Mouse (Mus musculus): ENCODE results near the gene Gm10260.

The Gm10260 gene

DNA sequence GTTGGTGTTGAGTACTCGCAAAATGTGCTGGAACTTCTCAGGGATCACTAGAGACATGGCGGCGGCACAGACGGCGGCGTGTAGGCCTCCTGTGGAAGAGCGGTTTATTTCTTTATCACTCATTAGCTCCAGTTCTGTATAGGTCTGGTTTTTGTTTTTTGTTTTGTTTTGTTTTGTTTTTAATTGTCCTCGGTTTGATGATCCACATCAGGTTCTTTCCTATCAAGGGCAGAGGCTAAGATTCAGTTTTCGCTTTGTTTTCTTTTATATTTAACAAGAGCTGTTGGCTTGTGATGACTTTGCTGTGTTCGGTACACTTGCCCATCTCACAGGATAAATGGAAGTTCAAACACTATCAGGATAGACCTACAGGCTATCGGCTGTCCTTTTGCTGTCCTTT is at the start of gene Gm10260:
Gene Gm10260 (minus strand): TSS at position 101 of the 400 bp plus-strand sequence.
- no peak for DNase-seq (ENCODE audit: low spot score)

- no peak for DNase-seq (ENCODE audit: low spot score)
Measured at GRCm38 (mm10) chr13:97809828-97810227, 49.4 kb upstream of the Gm10260 start.

DNA sequence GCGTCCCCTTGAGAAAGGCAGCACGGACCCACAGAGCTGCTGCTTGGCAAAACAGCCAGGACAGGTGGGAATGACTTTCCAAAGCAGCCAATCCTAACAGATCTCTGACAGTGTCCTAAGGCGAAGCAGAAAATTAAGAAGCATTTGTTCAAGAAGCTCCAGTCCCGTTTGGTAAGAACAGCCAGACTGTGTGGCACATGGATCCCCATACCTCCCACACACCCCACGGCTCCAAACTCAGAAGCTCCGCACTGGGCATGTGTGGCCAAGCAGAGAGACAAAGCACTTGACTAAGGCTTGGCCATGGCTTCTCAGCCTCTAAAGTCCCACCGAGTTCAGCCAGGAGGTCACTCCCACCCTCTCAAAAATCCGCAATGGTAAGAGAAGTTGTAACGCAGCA is 45.5 kb upstream of the Gm10260 start:
- DNase-seq (ENCODE audit: low spot score) = no peak

- DNase-seq (ENCODE audit: low spot score) = no peak
Measured at GRCm38 (mm10) chr13:97802386-97802785, 42.0 kb upstream of the Gm10260 start.

DNA sequence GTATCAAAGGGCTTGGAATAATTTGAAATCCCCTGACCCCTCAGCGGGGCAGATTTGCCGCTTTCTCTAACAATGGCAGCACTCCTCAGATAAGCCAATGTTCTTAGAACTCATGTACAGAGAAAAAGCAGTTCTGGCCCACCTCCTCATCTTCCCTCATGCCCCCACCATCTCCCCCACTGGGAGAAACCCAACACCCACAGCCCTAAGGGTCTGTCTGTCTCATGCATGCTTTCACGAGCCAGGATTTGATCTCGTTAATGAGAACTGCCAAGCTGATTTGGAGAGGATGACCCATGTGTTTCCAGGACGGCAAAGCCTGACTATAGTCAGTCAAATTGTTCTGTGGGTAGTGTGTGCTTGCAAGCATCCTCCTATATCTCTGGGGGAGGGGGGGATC is 37.0 kb upstream of the Gm10260 start:
- no peak for DNase-seq (ENCODE audit: low spot score)

DNA sequence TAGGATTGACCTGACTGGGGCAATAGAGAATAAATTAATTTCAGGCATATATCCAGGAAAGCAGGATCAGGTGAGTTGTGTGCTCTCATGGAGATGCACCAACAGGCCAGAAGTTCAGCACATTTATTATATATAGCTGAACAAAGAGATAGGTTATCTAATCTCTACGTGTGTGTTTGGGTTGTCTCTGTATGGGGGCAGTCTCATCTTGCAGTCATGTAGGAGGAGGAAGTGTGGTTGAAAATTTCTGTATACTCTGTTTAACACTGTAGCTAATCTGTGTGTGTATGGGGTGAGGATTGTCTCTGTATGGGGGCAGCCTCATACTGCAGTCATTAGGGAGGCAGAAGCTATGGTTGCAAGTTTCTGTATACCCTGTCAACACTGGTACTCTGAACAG is 34.3 kb upstream of the Gm10260 start:
- no peak for DNase-seq (ENCODE audit: low spot score)

DNA sequence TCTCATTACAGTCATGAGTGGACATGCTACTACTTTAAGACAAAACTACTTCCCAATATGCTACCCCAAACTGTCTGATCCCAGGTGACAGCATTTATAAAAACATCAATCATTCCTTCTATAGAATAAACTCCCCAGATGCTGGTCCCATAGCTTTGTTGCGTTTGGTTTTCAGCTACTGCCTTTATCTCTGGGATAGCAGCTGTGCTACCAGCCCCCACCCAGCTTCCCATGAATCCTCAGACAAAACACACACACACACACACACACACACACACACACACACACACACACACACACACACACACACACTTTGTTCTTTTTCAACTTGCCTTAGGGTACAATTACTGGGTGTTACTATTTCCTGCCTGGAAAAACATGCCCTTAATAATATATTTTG is 33.5 kb upstream of the Gm10260 start:
- no peak for DNase-seq (ENCODE audit: low spot score)

DNA sequence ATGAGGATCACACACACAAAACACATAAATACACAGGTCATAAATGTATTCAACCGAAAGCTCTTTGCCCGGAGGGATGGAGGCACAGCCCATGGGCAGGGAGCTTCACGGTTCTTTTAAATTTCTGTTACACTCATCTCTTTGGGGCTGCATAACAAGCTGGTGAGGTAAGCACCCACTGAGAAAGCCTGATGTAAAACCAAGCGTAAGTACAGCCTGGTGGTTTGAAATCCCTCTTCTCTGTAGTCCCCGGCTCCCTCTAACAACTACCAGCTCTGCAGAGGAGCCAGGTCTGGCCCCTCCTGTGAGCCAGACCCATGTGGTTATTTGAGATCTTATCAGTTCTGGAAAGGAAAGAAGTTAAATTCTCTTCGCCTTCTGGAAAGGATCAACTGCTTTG is 31.2 kb upstream of the Gm10260 start:
- no peak for DNase-seq (ENCODE audit: low spot score)

DNA sequence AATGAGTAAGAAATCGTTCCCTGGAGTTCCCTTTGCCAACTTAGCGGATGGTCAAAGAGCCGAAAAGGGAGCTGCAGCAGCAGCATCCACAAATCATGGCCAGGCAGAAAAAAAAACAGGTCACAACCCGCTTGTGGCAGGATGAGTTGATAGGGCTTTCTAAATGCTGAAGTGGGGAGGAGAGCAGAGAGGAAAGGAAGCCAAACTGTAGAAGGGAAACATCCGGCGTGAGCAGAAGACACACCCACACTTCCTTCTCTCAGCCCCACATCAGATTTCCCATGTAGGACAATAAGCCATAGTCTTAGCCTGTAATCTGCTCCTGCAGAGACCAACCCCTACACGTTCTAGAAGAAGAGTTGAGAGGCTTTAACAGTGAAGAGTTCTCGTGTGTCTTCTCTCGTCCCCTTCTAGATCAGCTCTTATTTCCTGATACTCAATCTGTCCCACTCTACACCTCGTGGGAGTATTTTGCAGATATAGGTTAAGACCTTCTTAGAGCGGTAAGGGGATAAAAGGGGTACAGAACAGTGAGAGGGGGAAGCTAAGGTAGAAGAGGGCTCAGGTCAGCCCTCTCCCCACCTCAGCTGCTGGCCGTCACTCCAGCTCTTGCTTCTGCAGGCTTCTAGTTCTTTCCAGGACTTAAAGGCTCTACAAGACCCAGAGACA is 29.5 kb upstream of the Gm10260 start:
- DNase-seq (ENCODE audit: low spot score) = no peak

- no peak for DNase-seq (ENCODE audit: low spot score)
Measured at GRCm38 (mm10) chr13:97785167-97785835, 24.9 kb upstream of the Gm10260 start.

DNA sequence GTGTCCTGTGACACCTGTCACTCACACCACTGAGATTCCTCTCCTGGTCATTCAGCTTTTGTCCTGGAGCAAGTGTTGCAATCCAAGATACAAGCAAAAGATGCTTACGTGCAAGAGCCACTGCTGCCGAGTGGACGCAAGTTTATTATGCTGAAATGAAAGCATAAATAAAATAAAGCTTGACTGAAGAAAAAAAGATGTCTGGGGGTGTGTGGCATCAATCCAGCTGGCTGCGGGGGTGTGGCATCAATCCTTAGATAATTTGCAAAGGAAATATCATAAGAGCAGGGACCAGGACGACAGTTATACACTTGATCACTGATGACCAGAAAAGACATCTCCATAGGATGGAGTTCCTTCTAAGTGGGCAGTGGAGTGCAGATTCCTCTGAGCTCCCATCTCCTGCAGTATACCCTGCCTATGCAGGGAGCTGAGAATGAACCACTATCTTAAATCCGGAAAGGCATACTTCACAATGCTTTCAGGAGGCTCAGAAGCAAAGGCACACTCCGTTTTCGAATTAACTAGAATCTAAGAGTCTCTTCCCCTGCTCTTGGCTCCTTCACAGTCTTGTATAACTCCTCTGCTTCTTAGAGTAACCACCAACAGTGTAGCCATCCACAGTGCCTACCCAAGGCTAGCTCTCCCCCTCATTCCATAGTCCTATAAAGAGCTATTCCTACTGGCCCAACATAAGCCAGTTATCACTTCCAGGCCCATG is 23.2 kb upstream of the Gm10260 start:
- no peak for DNase-seq (ENCODE audit: low spot score)

GRCm38 (mm10) chr13:97782063-97782462 is 21.6 kb upstream of the Gm10260 start:
- DNase-seq (ENCODE audit: low spot score) = no peak

DNA sequence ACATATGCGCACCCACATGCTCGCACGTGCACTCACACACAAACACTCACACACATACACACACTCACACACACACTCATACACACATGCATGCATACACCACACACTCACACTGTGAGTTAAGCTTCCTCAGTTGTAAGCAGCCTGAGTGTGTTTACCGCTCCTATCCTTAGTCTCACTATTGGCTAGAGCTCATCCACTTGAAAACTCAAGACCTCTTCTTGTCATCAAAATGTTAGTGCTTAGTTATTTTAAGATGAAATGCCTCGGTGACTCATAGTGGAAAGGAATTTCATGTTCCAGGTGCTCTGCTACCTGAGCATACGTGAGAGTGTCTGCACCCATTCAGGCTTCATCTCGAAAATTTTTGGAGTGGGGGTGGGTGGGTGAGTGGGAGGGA is 21.2 kb upstream of the Gm10260 start:
- no peak for DNase-seq (ENCODE audit: low spot score)

- DNase-seq (ENCODE audit: low spot score) = no peak
Measured at GRCm38 (mm10) chr13:97780556-97780955, 20.1 kb upstream of the Gm10260 start.

- no peak for DNase-seq (ENCODE audit: low spot score)
Measured at GRCm38 (mm10) chr13:97779657-97780445, 19.4 kb upstream of the Gm10260 start.

- DNase-seq (ENCODE audit: low spot score) = no peak
Measured at GRCm38 (mm10) chr13:97778698-97779194, 18.3 kb upstream of the Gm10260 start.

GRCm38 (mm10) chr13:97777667-97778066 is 17.2 kb upstream of the Gm10260 start:
- DNase-seq (ENCODE audit: low spot score) = no peak

DNA sequence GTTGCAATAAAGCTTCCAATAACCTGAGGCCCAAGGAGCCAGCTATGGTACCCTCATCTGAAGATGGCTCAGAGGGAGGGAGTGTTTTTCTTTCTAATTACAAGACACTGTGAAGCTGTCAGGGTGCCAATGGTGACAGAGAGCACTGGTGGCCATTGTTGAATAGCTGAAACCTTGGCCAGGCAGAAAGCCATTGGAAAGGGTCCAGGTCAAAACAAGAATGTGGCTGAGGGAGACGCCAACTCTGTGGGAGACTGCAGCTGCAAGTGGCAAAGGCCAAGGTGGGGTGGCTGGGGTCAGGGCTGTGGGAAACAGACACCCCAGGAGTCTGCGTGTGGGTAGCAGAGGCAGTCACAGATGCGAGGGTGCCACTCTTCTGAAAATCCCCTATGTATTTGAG is 16.3 kb upstream of the Gm10260 start:
- peak; percentile 96 for DNase-seq (ENCODE audit: low spot score)

DNA sequence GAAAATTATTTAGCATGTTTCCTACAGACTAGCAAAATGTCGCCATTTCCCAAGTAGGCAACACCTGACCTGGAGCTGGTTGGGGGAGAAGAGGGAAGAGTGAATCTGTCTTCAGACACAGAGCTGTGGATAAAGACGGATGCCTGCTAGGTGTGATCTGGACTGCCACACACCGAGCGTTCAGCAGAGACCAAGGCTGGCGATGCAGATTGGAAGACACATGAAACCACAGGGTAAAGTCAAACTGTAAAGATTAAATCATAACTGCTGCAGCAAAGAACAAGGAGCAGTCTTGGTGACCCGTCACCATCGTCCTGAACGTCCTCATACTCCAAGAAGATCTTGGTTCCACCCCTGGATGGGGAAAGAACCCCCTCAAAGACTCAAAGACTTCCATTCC is 15.5 kb upstream of the Gm10260 start:
- DNase-seq (ENCODE audit: low spot score) = no peak

DNA sequence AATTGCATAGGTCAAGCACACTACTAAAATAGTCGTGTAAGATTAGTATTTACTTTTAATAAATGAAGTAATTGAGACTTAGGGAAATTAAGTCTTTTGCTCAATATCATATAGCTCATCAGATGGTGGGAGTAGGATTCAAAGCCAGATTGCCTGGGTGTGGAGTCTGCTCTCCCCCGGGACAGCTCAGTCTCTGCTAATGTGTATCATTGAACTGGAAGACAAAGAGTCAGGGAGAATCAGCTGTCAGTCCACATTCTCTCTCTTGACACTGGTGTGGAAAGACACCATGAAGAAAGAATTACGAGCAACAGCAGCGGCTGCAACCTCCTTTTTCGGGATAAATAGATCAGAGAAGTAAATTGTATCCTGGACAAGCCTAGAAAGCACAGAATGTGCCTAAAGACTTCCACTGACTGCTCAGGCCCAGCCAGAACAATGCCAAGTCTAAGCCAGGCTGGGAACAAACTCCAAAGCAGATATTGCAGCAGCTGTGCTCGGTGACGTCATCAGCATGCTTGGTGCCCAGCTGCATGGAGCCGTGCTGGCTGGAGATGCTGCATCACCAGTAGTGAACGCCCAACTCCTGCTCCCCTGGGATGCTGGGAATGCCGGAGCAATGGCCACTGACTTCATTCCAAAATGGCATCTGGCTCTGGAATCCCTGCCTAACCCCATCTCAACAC is 14.5 kb upstream of the Gm10260 start:
- DNase-seq (ENCODE audit: low spot score) = peak; percentile 80

DNA sequence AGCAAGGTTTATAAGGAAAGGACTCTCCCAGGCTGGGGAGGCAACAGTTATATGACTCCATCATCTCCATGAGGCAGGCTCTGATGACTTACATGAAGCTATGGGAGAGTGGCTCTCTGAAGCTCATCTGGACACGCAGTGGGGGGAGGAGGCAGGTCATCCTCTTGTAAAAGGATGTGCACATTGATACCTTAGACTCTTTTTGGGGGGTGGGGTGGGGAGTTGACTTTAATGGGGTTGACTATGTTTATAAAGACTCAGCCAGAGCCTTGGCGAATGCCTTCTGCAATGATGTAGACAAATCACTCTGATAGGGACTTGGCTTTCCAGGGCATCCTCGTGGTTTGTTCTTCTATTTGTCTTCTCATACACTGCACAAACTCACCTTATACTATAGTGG is 8.8 kb upstream of the Gm10260 start:
- DNase-seq (ENCODE audit: low spot score) = no peak

GRCm38 (mm10) chr13:97768803-97769202 is 8.4 kb upstream of the Gm10260 start:
- no peak for DNase-seq (ENCODE audit: low spot score)
